Mouse (Mus musculus) lung, postnatal 0 days (tissue): ENCODE measurements around the gene Nelfe.

Source experiments
- CTCF ChIP-seq: IDR thresholded peaks from 2 replicates; pipeline ENCODE4 v1.5.1; 2016; ENCODE audit warnings: antibody characterized with exemption, mild to moderate bottlenecking
- EP300 ChIP-seq: IDR thresholded peaks from 2 replicates; pipeline ENCODE4 v1.6.1; 2016; ENCODE audit warnings: antibody characterized with exemption, mild to moderate bottlenecking, control low read depth

- TF ChIP-seq CTCF (no peak), EP300 (no peak)
Observed at GRCm38 (mm10) chr17:34853511-34853910, 3.3 kb downstream of the Nelfe start.
